In genomic region chr14:55101592-55101991, GRCm38 (mm10) we compare ENCODE assay signal across 8 mouse cellular contexts. TPM values are rescaled to one million over a fixed set of nuclear protein-coding genes. Genes with fewer than 3 reads are reported as not detected.
DNase-seq lines count a peak whose midpoint lies in the region; ATAC-seq lines count a peak whose summit lies in the region.

No protein-coding gene starts in this region.

- H3K4me1 ChIP-seq in midbrain, embryonic 14.5 days (ENCODE audit: control insufficient read depth, insufficient read depth, low read length) = peaks cover 19% of the 10 kb centered on the region
- H3K4me1 ChIP-seq in midbrain, embryonic 16.5 days (ENCODE audit: control insufficient read depth, insufficient read depth, low read length) = peaks cover 19% of the 10 kb centered on the region

- H3K27me3 ChIP-seq in midbrain, embryonic 14.5 days (ENCODE audit: control insufficient read depth, insufficient read depth, low read length) = no peaks in the 10 kb centered on the region
- no peaks in the 10 kb centered on the region for H3K27me3 ChIP-seq in midbrain, embryonic 16.5 days (ENCODE audit: control insufficient read depth, insufficient read depth, low read depth, low read length)

- intact Hi-C loops in gastrocnemius, postnatal 14 days (cut with DNase I; ENCODE audit: low total_unique reads) = loop anchor here (5.0 kb wide), 1 partner anchor 74 kb away; no protein-coding TSS in a partner anchor

- H3K4me3 ChIP-seq in midbrain, embryonic 14.5 days (replicated peaks; ENCODE audit: low read depth, low read length) = no peak overlapping the region
- H3K4me3 ChIP-seq in midbrain, embryonic 16.5 days (ENCODE audit: low read depth, low read length) = no peak overlapping the region

- 46% methylated on average over 4 of the region's 4 CpGs for WGBS in midbrain, embryonic 14.5 days
- WGBS in midbrain, embryonic 16.5 days = 45% methylated on average over 4 of the region's 4 CpGs

- no peak overlapping the region for H3K9ac ChIP-seq in midbrain, embryonic 14.5 days (replicated peaks; ENCODE audit: low read length)
- no peak overlapping the region for H3K9ac ChIP-seq in midbrain, embryonic 16.5 days (ENCODE audit: low read depth, low read length)

- no peak overlapping the region for H3K27ac ChIP-seq in midbrain, embryonic 14.5 days (replicated peaks; ENCODE audit: low read depth, low read length)
- no peak overlapping the region for H3K27ac ChIP-seq in midbrain, embryonic 16.5 days (ENCODE audit: low read length)

- no peak overlapping the region for H3K4me2 ChIP-seq in midbrain, embryonic 14.5 days (ENCODE audit: low read length)
- no peak overlapping the region for H3K4me2 ChIP-seq in midbrain, embryonic 16.5 days (ENCODE audit: low read length)

- peak; percentile 39 for DNase-seq in gastrocnemius, postnatal 14 days
- DNase-seq in gastrocnemius, postnatal 10 days = no peak
- peak; percentile 85 for DNase-seq in midbrain, embryonic 14.5 days
- peak; percentile 68 for DNase-seq in adrenal gland, postnatal 14 days
- peak; percentile 21 for DNase-seq in fibroblast of lung, adult 2 months (ENCODE audit: low read depth)
- DNase-seq in testis, postnatal 10 days (ENCODE audit: low spot score) = no peak

- H3K9me3 ChIP-seq in midbrain, embryonic 14.5 days (ENCODE audit: control insufficient read depth, low read length) = no peaks in the 10 kb centered on the region
- no peaks in the 10 kb centered on the region for H3K9me3 ChIP-seq in midbrain, embryonic 16.5 days (replicated peaks; ENCODE audit: control insufficient read depth, low read length, poor library complexity, severe bottlenecking)

- no peak for ATAC-seq in midbrain, embryonic 14.5 days (ENCODE audit: low FRiP score, low TSS enrichment)
- ATAC-seq in midbrain, embryonic 16.5 days = no peak
- 0 out of 2 replicates have a peak, but pooled peaks have one; percentile 33 for ATAC-seq in megakaryocyte progenitor cell, adult 5-6 weeks (replicated peaks; ENCODE audit: poor library complexity)

- H3K36me3 ChIP-seq in midbrain, embryonic 14.5 days (ENCODE audit: control insufficient read depth, insufficient read depth, low read length) = peaks cover 12% of the 10 kb centered on the region; the same call in 1 of the 2 replicates
- H3K36me3 ChIP-seq in midbrain, embryonic 16.5 days (ENCODE audit: control insufficient read depth, insufficient read depth, low read length) = peaks cover 3% of the 10 kb centered on the region; the same call in 1 of the 2 replicates

RNA-seq across cellular contexts. Expression of gene Ap1g2, which starts 4.8 kb away (rescaled TPM):
- total RNA-seq in gastrocnemius, postnatal 14 days (2021) = 1 to 10 TPM; 4.1 to 7.0 TPM
- total RNA-seq in gastrocnemius, postnatal 10 days (2021) = 1 to 10 TPM; 4.6 to 5.0 TPM
- polyA plus RNA-seq in midbrain, embryonic 14.5 days (2014; fragmentation: Nextera tagmentation; extraction: Ambion mirVana) = 6.8 and 7.6 TPM in 2 replicates
- 9.0 and 9.2 TPM in 2 replicates for polyA plus RNA-seq in midbrain, embryonic 16.5 days (2015; fragmentation: Nextera tagmentation; extraction: Ambion mirVana)
- 26.6 and 36.1 TPM in 2 replicates for total RNA-seq in adrenal gland, postnatal 14 days (2021)
- total RNA-seq in megakaryocyte progenitor cell, adult 5-6 weeks (2015) = 31.3 and 52.7 TPM in 2 replicates
- total RNA-seq in megakaryocyte progenitor cell, adult 5-6 weeks (2017) = 17.4 and 18.3 TPM in 2 replicates

RNA-seq across cellular contexts. Expression of gene Thtpa, which starts 7.0 kb away (rescaled TPM):
- total RNA-seq in gastrocnemius, postnatal 14 days (2021) = 10 to 100 TPM; 11.1 to 12.3 TPM
- 10 to 100 TPM; 12.8 to 13.9 TPM for total RNA-seq in gastrocnemius, postnatal 10 days (2021)
- polyA plus RNA-seq in midbrain, embryonic 14.5 days (2014; fragmentation: Nextera tagmentation; extraction: Ambion mirVana) = 27.9 and 33.7 TPM in 2 replicates
- polyA plus RNA-seq in midbrain, embryonic 16.5 days (2015; fragmentation: Nextera tagmentation; extraction: Ambion mirVana) = 37.0 and 38.6 TPM in 2 replicates
- 11.3 and 15.8 TPM in 2 replicates for total RNA-seq in adrenal gland, postnatal 14 days (2021)
- 7.3 and 7.7 TPM in 2 replicates for total RNA-seq in megakaryocyte progenitor cell, adult 5-6 weeks (2015)
- 10.9 and 11.5 TPM in 2 replicates for total RNA-seq in megakaryocyte progenitor cell, adult 5-6 weeks (2017)

RNA-seq across cellular contexts. Expression of gene Zfhx2, which starts 9.5 kb away (rescaled TPM):
- 1 to 10 TPM; 2.6 to 3.1 TPM for total RNA-seq in gastrocnemius, postnatal 14 days (2021)
- 1 to 10 TPM; 1.8 to 3.0 TPM for total RNA-seq in gastrocnemius, postnatal 10 days (2021)
- polyA plus RNA-seq in midbrain, embryonic 14.5 days (2014; fragmentation: Nextera tagmentation; extraction: Ambion mirVana) = 24.9 and 28.4 TPM in 2 replicates
- 25.9 and 34.6 TPM in 2 replicates for polyA plus RNA-seq in midbrain, embryonic 16.5 days (2015; fragmentation: Nextera tagmentation; extraction: Ambion mirVana)
- total RNA-seq in adrenal gland, postnatal 14 days (2021) = 7.3 and 9.8 TPM in 2 replicates
- total RNA-seq in megakaryocyte progenitor cell, adult 5-6 weeks (2015) = 2.5 and 3.1 TPM in 2 replicates
- total RNA-seq in megakaryocyte progenitor cell, adult 5-6 weeks (2017) = 0.75 and 1.1 TPM in 2 replicates

RNA-seq across cellular contexts. Expression of gene Jph4, which starts 15.1 kb away (rescaled TPM):
- total RNA-seq in gastrocnemius, postnatal 14 days (2021) = under 1 TPM; 0.42 to 0.62 TPM
- total RNA-seq in gastrocnemius, postnatal 10 days (2021) = 1 to 10 TPM; 1.5 to 1.6 TPM
- polyA plus RNA-seq in midbrain, embryonic 14.5 days (2014; fragmentation: Nextera tagmentation; extraction: Ambion mirVana) = 31.1 and 38.9 TPM in 2 replicates
- 37.3 and 40.3 TPM in 2 replicates for polyA plus RNA-seq in midbrain, embryonic 16.5 days (2015; fragmentation: Nextera tagmentation; extraction: Ambion mirVana)
- 3.3 and 5.9 TPM in 2 replicates for total RNA-seq in adrenal gland, postnatal 14 days (2021)
- total RNA-seq in megakaryocyte progenitor cell, adult 5-6 weeks (2015) = not detected in 2 replicates
- not detected in 2 replicates for total RNA-seq in megakaryocyte progenitor cell, adult 5-6 weeks (2017)

Comparison
In these comparisons a context has a peak if more than half of its experiments do, and no peak if none do; other contexts are left out.
1. DNase-seq: peak in gastrocnemius, postnatal 14 days (single experiment), midbrain, embryonic 14.5 days (single experiment), adrenal gland, postnatal 14 days (single experiment) and fibroblast of lung, adult 2 months (single experiment); none in gastrocnemius, postnatal 10 days (single experiment) and testis, postnatal 10 days (single experiment).